Mouse (Mus musculus): Measurements from ENCODE around the gene Slc44a5. TPM values are rescaled to one million over a fixed set of nuclear protein-coding genes. Genes with fewer than 3 reads are reported as not detected.
A peak's percentile ranks its signal among the peaks of the same experiment; 100 is the strongest.

The Slc44a5 gene
- total RNA-seq, 2 experiments from 2014 or later = 9.0 to 9.3 TPM

DNA sequence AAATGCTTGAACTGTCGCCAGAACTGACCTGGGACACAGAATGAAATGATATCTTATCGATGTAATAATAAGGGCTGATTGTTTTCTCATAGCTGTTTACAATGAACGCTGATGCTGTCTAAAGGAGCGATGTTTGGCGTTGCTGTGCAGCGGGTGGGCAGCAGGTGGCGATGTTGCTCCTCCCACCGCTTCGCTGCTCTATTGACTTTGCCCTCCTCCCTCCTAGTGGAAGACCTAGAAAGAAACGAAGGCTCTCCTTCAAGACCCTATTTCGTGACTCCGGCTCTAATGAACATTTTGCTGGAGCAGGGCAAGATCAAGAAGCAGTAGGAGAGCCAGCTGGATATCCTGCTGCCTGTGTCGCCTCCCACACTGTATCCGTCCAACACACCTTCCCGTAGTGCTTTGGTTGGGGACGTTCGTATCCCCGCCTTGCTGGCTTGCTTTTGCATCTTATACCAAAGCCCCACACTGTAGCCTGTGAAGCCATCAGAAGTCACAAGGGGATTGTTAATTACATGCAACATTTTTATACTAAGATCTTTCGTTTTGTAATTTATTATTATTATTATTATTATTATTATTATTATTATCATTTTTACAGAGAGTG lies 296.6 kb downstream of the Slc44a5 start:
- H3K4me3 ChIP-seq = peak overlapping the region; percentile 37
- no peak overlapping the region for H3K27ac ChIP-seq
- intact Hi-C loops (cut with DNase I) = loop anchor here (1.0 to 5.0 kb wide), 2 partner anchors 52 to 302 kb away; no protein-coding TSS in a partner anchor
- TF ChIP-seq CTCF (IDR thresholded peaks at IDR 0.05) = peak; percentile 99
- peak; percentile 74 to 87 for DNase-seq (ENCODE audit: extremely low spot score in 1 of 2, low spot score in 2 of 2)

DNA sequence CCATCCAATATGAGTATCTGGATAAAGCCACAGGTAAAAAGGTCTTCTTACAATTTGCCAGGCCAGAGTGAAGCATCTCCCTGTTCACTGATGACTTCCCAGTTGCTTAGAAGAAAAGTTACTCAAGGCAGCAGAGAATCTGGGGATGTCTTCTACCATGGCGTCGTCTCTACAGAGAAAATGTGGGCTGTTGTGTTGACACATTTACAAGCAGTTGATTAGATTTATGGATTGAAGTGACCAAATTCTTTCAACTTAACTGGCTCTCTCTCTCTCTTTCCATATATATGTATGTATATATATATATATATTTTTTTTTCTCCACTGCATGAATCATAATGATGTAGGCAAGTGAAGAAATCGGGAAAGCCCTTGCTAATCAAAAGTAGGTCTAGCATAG lies 301.4 kb downstream of the Slc44a5 start:
- DNase-seq (ENCODE audit: extremely low spot score in 1 of 2, low spot score in 2 of 2) = no peak
- intact Hi-C loops (cut with DNase I) = loop anchor here (5.0 kb wide), 1 partner anchor 48 kb away; no protein-coding TSS in a partner anchor

GRCm38 (mm10) chr3:154284260-154284659 lies 311.0 kb downstream of the Slc44a5 start:
- no peak overlapping the region for H3K27ac ChIP-seq
- H3K4me3 ChIP-seq = no peak overlapping the region
- DNase-seq (ENCODE audit: extremely low spot score in 1 of 2, low spot score in 2 of 2) = no peak
- TF ChIP-seq CTCF (IDR thresholded peaks at IDR 0.05) = no peak
- intact Hi-C loops (cut with DNase I) = no loop called here

More for the DNA sequence above, 301.4 kb downstream of the Slc44a5 start:
- no peak for TF ChIP-seq CTCF (IDR thresholded peaks at IDR 0.05)
- H3K27ac ChIP-seq = no peak overlapping the region
- no peak overlapping the region for H3K4me3 ChIP-seq

DNA sequence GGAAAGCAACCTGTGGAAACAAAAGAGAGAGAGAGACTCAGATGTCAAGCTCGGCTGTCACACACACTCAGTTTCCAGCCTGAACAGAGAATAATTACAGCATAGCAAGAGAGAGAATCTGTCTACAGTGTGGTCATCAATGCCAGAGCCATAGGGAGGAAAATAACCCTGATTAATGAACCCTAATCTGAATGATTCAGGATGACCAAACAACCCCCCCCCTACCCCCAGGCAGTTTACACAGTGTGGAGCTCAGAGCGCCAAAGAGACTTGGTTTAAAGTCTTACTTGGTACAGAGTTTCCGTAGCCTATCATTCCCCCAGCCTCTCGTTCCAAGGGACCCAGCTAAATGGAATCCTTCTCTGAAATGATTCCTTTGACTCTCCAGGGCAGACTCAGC lies 312.1 kb downstream of the Slc44a5 start:
- H3K27ac ChIP-seq = no peak overlapping the region
- DNase-seq (ENCODE audit: extremely low spot score in 1 of 2, low spot score in 2 of 2) = no peak
- intact Hi-C loops (cut with DNase I) = no loop called here
- no peak overlapping the region for H3K4me3 ChIP-seq
- TF ChIP-seq CTCF (IDR thresholded peaks at IDR 0.05) = no peak

DNA sequence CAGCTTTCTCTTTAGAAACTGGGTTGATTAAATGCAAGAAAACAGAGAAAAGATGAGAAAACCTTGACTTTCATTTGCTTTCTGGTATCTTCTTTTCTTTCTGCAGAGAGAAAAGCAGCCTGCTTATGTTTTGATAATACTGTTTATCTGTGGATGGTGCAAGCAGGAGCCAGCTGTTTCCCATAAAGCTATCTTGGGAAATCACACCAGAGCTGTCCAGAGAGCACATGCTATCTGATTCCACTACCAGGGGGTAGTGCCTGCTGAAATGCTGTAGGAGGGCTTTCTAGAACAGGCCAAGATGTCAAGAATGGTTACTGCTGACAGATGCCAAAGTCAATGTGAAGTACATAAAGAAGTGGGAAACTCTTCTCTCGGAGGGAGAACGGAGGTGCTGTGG lies 314.0 kb downstream of the Slc44a5 start:
- intact Hi-C loops (cut with DNase I) = no loop called here
- H3K4me3 ChIP-seq = no peak overlapping the region
- TF ChIP-seq CTCF (IDR thresholded peaks at IDR 0.05) = no peak
- DNase-seq (ENCODE audit: extremely low spot score in 1 of 2, low spot score in 2 of 2) = no peak
- H3K27ac ChIP-seq = no peak overlapping the region

DNA sequence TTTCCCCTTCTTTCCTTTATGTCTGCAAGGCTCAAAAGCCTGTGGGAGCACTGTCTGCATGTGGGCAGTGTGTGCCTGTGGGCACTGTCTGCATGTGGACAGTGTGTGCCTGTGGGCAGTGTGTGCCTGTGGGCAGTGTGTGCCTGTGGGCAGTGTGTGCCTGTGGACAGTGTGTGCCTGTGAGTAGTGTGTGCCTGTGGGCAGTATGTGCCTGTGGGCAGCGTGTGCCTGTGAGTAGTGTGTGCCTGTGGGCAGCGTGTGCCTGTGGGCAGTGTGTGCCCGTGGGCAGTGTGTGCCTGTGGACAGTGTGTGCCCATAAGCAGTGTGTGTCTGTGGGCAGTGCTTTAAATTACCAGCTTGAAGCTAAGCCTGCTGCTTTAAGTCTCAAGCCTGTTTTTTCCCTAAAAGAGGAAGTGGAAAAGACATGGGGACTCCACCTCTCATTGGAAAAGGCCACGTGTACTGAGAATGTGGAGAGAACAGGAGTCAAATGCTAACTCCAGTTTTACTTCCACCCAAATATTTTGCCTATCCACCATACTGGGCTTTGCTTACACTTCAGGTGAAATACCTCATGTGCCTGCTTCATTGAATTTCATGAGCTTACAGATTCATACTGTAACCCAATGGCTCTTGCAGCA lies 315.3 kb downstream of the Slc44a5 start:
- DNase-seq (ENCODE audit: extremely low spot score in 1 of 2, low spot score in 2 of 2) = no peak

DNA sequence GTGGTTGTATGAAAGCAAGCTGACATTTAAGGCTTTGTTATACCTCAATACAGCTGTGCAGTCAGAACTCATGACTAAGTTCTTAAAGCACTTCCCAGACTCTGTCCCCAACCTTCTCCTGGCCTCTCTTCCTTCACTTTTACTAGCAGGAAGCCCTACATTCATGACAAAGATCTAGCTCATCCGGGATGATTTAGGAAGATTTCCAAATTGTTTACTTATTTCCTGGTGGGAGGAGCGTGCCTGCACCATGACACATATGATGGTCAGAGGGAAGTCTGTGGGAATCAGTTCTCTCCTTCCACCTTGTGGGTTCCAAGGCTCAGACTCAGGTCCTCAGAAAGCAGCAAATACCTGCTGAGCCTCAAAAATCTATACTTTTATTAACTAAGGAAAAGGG lies 317.1 kb downstream of the Slc44a5 start:
- no peak for DNase-seq (ENCODE audit: extremely low spot score in 1 of 2, low spot score in 2 of 2)
- no peak overlapping the region for H3K27ac ChIP-seq
- intact Hi-C loops (cut with DNase I) = no loop called here
- no peak overlapping the region for H3K4me3 ChIP-seq
- no peak for TF ChIP-seq CTCF (IDR thresholded peaks at IDR 0.05)

More for the DNA sequence above, 315.3 kb downstream of the Slc44a5 start:
- no peak overlapping the region for H3K27ac ChIP-seq
- intact Hi-C loops (cut with DNase I) = no loop called here
- H3K4me3 ChIP-seq = no peak overlapping the region
- no peak for TF ChIP-seq CTCF (IDR thresholded peaks at IDR 0.05)

DNA sequence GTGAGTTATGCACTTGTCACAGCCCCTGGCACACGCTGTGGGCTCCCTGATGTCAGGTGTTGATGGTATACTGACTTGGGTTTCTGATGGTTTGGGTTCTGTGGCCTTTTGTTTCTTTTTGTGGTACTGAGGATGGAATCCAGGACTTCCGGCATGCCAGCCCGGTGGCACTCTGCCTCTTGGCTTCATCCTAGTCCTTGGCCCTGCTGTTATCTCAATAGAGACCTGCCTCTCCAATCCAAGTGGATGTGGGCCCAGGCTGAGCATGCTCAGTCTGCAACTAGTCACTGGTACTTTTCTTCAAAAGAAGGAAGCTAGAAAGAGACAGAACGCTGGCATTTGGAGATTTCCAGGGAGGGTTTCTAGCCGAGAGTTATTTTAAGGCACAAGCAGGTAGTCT lies 318.9 kb downstream of the Slc44a5 start:
- intact Hi-C loops (cut with DNase I) = no loop called here

DNA sequence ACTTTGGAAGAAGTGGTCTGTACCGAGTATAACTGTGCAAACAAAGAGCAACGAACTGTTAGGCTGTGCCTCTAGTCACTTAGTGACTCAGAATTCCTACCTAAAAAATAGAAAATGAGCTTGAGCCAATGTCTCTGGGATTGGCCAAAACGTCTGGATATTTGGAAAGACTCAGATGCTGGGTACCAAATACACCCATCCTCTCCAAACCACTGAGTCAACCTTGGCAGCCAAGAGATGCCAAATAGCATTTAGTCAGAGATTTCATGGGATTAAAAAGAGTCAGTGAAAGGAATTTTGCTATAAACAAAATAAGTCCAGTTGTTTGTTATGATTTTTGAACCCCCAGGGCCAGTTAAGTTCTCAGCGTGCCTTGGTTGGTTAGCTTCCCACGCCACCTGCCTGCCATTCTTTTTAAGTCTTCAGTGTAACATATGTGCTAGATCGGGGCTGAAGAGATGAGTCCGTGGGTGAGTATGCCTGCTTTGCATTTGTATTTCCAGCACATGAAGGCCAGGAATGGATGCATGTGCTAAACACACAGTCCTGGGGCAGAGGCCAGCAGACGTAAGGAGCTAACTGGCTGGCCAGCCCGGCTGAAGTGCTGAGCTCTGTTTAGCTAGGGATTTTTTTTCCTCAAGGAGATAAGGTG lies 320.7 kb downstream of the Slc44a5 start:
- DNase-seq (ENCODE audit: extremely low spot score in 1 of 2, low spot score in 2 of 2) = peak in 1 of 2 experiments; percentile 26
- no peak overlapping the region for H3K4me3 ChIP-seq
- no peak; the same call in 1 of the 2 replicates for TF ChIP-seq CTCF (IDR thresholded peaks at IDR 0.05)
- intact Hi-C loops (cut with DNase I) = no loop called here
- H3K27ac ChIP-seq = no peak overlapping the region

More for the DNA sequence above, 318.9 kb downstream of the Slc44a5 start:
- DNase-seq (ENCODE audit: extremely low spot score in 1 of 2, low spot score in 2 of 2) = no peak
- no peak overlapping the region for H3K4me3 ChIP-seq
- no peak for TF ChIP-seq CTCF (IDR thresholded peaks at IDR 0.05)
- no peak overlapping the region for H3K27ac ChIP-seq

- intact Hi-C loops (cut with DNase I) = no loop called here
- no peak for DNase-seq (ENCODE audit: extremely low spot score in 1 of 2, low spot score in 2 of 2)
- TF ChIP-seq CTCF (IDR thresholded peaks at IDR 0.05) = no peak
- no peak overlapping the region for H3K27ac ChIP-seq
- H3K4me3 ChIP-seq = no peak overlapping the region
These were observed 321.9 kb downstream of the Slc44a5 start for GRCm38 (mm10) chr3:154294924-154295834.

DNA sequence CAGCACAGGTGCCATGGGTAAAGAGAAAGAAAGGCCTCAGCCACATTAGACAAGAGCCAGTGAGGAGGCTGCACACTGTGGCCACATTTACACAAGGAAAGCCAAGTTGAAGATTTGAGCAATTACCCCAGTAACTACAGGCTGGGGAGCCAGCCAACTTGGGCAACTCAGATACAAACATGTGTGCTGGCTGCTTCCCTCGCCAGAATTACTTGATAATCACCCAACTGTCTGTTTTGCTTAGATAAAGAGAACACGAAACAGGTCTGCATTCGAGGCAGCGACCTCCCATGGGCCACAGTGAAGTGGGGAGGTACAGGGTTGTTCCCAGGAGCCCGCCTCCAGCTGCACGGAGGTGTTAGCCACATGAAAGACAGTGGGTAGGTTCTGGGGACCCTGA lies 324.3 kb downstream of the Slc44a5 start:
- TF ChIP-seq CTCF (IDR thresholded peaks at IDR 0.05) = no peak
- DNase-seq (ENCODE audit: extremely low spot score in 1 of 2, low spot score in 2 of 2) = no peak
- intact Hi-C loops (cut with DNase I) = no loop called here
- Histone ChIP-seq H3K27ac (no peak overlapping the region), H3K4me3 (no peak overlapping the region)

Measured in left cerebral cortex, adult 2 months (tissue).